Mouse (Mus musculus) liver, embryonic 14.5 days (tissue): ENCODE data around the gene Ube2t.

Experiments used
- CTCF ChIP-seq: IDR thresholded peaks from 2 replicates; pipeline ENCODE4 v1.5.1; 2016; ENCODE audit warnings: antibody characterized with exemption, low read depth, control low read depth
- EP300 ChIP-seq: IDR thresholded peaks from 2 replicates; pipeline ENCODE4 v1.6.1; 2016; ENCODE audit warnings: antibody characterized with exemption, low read depth

DNA sequence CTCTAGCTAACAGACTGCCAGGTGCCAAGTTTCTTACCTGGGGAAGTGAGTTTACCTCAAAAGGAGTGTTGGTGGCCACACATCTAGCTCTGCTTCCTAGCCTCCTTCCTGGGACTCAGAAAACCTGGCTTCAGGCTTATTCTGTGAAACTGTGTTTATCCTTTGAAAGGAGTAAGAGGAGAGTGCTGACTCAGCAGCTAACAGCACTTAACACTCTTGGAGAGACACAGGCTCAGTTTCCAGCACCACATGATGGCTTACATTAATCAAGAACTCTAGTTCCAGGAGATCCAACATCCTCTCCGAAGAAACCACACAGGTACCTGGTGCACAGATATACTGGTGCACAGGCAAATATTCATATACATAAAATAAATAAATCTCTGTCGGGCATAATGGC lies 19.5 kb upstream of the Ube2t start:
- TF ChIP-seq CTCF: no peak
- TF ChIP-seq EP300: no peak
